ENCODE assay signal across 16 mouse cellular contexts in genomic region chr1:193747426-193747960, GRCm38 (mm10).
DNase-seq lines count a peak whose midpoint lies in the region; ATAC-seq and TF ChIP-seq lines count a peak whose summit lies in the region.
"Had no signal": no experiment of that assay in that cellular context is flagged by ENCODE, and none has a peak within 500 bp of the region (broad histone marks: within the 10 kb centered on the region; RNA-seq: fewer than 3 reads in every experiment).

No protein-coding gene starts in this region.

- in situ Hi-C loops in Patski (cut with MboI; ENCODE audit: low pct_unique_long_range_greater_than_20kb) = no loop called here

- H3K4me2 ChIP-seq in hindbrain, postnatal 0 days (ENCODE audit: low read depth, low read length) = no peak overlapping the region
- H3K4me2 ChIP-seq: liver, embryonic 12.5 days; lung, embryonic 15.5 days had no signal

- peak; percentile 23 for ATAC-seq in cerebellum, adult (ENCODE audit: insufficient number of reproducible peaks, low FRiP score, low TSS enrichment)
- peak; percentile 75 for ATAC-seq in Patski
- ATAC-seq in hindbrain, postnatal 0 days = no peak; the same call in 1 of the 2 replicates
- ATAC-seq: intestine, embryonic 16.5 days; liver, embryonic 12.5 days; midbrain, embryonic 16.5 days had no signal

- H3K4me1 ChIP-seq in hindbrain, postnatal 0 days (ENCODE audit: insufficient read depth, low read length) = 0 out of 2 replicates have a peak, but pooled peaks cover 6% of the 10 kb centered on the region
- H3K4me1 ChIP-seq: forebrain, embryonic 10.5 days; heart, embryonic 10.5 days; limb, embryonic 10.5 days; liver, embryonic 12.5 days; lung, embryonic 15.5 days had no signal

- no peaks in the 10 kb centered on the region for H3K9me3 ChIP-seq in hindbrain, postnatal 0 days (ENCODE audit: low read length)
- H3K9me3 ChIP-seq: forebrain, embryonic 10.5 days; heart, embryonic 10.5 days; limb, embryonic 10.5 days; liver, embryonic 12.5 days; lung, embryonic 15.5 days had no signal

- DNase-seq in cerebellum, postnatal 4 days (ENCODE audit: low spot score in 2 of 2) = no peak
- peak; percentile 27 for DNase-seq in Patski (ENCODE audit: low read depth, low spot score)
- DNase-seq in cerebellum, adult 9-11 months = peak; percentile 65
- peak; percentile 49 for DNase-seq in hindbrain, postnatal 0 days (ENCODE audit: low spot score)
- DNase-seq in gastrocnemius, postnatal 4 days (ENCODE audit: low spot score in 2 of 2) = no peak
- DNase-seq in thymus, postnatal 4 days = no peak
- no peak for DNase-seq in embryo, embryonic 10.5 days (ENCODE audit: low spot score)

- 60% methylated on average over 6 of the region's 6 CpGs for WGBS in hindbrain, postnatal 0 days

- no peaks in the 10 kb centered on the region for H3K36me3 ChIP-seq in hindbrain, postnatal 0 days (ENCODE audit: insufficient read depth, low read length)
- H3K36me3 ChIP-seq: forebrain, embryonic 10.5 days; heart, embryonic 10.5 days; limb, embryonic 10.5 days; liver, embryonic 12.5 days; lung, embryonic 15.5 days had no signal

- POLR2A ChIA-PET in Patski (lab: Charles Lee) = no interaction called here

- CTCF ChIA-PET in Patski (lab: Charles Lee) = interaction anchor here (0.8 to 1.0 kb wide), 3 partner anchors 10 to 32 kb away, joined by 3 to 4 read pairs (median 3); no protein-coding TSS in a partner anchor

- peak overlapping the region; percentile 22; the same call in 1 of the 2 replicates for H3K27ac ChIP-seq in hindbrain, postnatal 0 days
- H3K27ac ChIP-seq: forebrain, embryonic 10.5 days; heart, embryonic 10.5 days; kidney, postnatal 0 days; limb, embryonic 10.5 days; liver, embryonic 12.5 days; lung, embryonic 15.5 days had no signal

- H3K4me3 ChIP-seq in hindbrain, postnatal 0 days (ENCODE audit: low read length) = no peak overlapping the region
- H3K4me3 ChIP-seq: forebrain, embryonic 10.5 days; heart, embryonic 10.5 days; limb, embryonic 10.5 days; liver, embryonic 12.5 days; lung, embryonic 15.5 days had no signal

- H3K9ac ChIP-seq in hindbrain, postnatal 0 days (replicated peaks; ENCODE audit: low read length) = no peak overlapping the region
- H3K9ac ChIP-seq: liver, embryonic 12.5 days; lung, embryonic 15.5 days had no signal

- H3K27me3 ChIP-seq in Patski = no peaks in the 10 kb centered on the region
- H3K27me3 ChIP-seq in hindbrain, postnatal 0 days (ENCODE audit: insufficient read depth, low read length) = no peaks in the 10 kb centered on the region
- H3K27me3 ChIP-seq: liver, embryonic 12.5 days; lung, embryonic 15.5 days had no signal

- no peak for TF ChIP-seq CTCF in Patski (IDR thresholded peaks at IDR 0.05)
- no peak for TF ChIP-seq CTCF in hindbrain, postnatal 0 days (IDR thresholded peaks at IDR 0.05; ENCODE audit: low read depth)

Comparison
In these comparisons a context has a peak if more than half of its experiments do, and no peak if none do; other contexts are left out.
1. DNase-seq: peak in Patski (single experiment), cerebellum, adult 9-11 months (single experiment) and hindbrain, postnatal 0 days (single experiment); none in cerebellum, postnatal 4 days (0 of 2), gastrocnemius, postnatal 4 days (0 of 2), thymus, postnatal 4 days (single experiment) and embryo, embryonic 10.5 days (single experiment).